Mouse (Mus musculus) embryonic facial prominence, embryonic 12.5 days (tissue): ENCODE measurements around the gene Gm10563. TPM values are rescaled to one million over a fixed set of nuclear protein-coding genes. Genes with fewer than 3 reads are reported as not detected.
"Not testable (repeated sequence)": the region's sequence is repeated elsewhere in the genome, so short reads cannot be mapped to it uniquely, and the experiment has no call there.

Experiments used
- ATAC-seq: fragments of 200-750 bp; cut with Nextera tagmentation; 2 replicates; pipeline ENCODE4 v1.8.0; 2017; ENCODE audit not compliant: insufficient number of reproducible peaks, insufficient read depth, low FRiP score, low TSS enrichment
- H3K27ac ChIP-seq: fragments of 300-500 bp; sonication (generic); 2 replicates; pipeline ENCODE4 v1.5.1; 2016; ENCODE audit warnings: mild to moderate bottlenecking
- H3K27me3 ChIP-seq: fragments of 300-500 bp; sonication (generic); 2 replicates; pipeline ENCODE4 v1.6.1; 2016; ENCODE audit warnings: mild to moderate bottlenecking, moderate library complexity
- H3K36me3 ChIP-seq: fragments of 300-500 bp; sonication (generic); 2 replicates; pipeline ENCODE4 v1.6.1; 2016; ENCODE audit warnings: mild to moderate bottlenecking
- H3K4me1 ChIP-seq: fragments of 300-500 bp; sonication (generic); 2 replicates; pipeline ENCODE4 v1.6.1; 2016
- H3K4me2 ChIP-seq: fragments of 300-500 bp; sonication (generic); replicated peaks from 2 replicates; pipeline ENCODE4 v1.6.1; 2016; ENCODE audit warnings: mild to moderate bottlenecking, moderate library complexity
- H3K4me3 ChIP-seq: fragments of 300-500 bp; sonication (generic); 2 replicates; pipeline ENCODE4 v1.5.1; 2016; ENCODE audit warnings: mild to moderate bottlenecking
- H3K9ac ChIP-seq: fragments of 300-500 bp; sonication (generic); 2 replicates; pipeline ENCODE4 v1.6.1; 2016; ENCODE audit warnings: mild to moderate bottlenecking, moderate library complexity
- H3K9me3 ChIP-seq: fragments of 300-500 bp; sonication (generic); 2 replicates; pipeline ENCODE4 v1.6.1; 2016; ENCODE audit warnings: mild to moderate bottlenecking, moderate library complexity
- WGBS: fragments of 180-500 bp; shearing (Covaris S2); methylation state at CpG from one replicate; pipeline ENCODE4 v1.1.7; 2016; 5-methylcytosine and 5-hydroxymethylcytosine counted together
- polyA plus RNA-seq: library from polyadenylated mRNA; unstranded; fragments of >200 nt; fragmentation: Nextera tagmentation; extraction: Ambion mirVana; gene quantifications from 2 replicates; pipeline ENCODE4 v1.2.1, GENCODE M21; 2016

The Gm10563 gene
- polyA plus RNA-seq, 1 experiment from 2014 or later = not detected

GRCm38 (mm10) chr4:155589356-155589755, 55.9 kb downstream of the Gm10563 start:
- Histone ChIP-seq H3K36me3 (peaks cover 61% of the 10 kb centered on the region), H3K4me2 (no peak overlapping the region), H3K4me1 (no peaks in the 10 kb centered on the region), H3K9me3 (no peaks in the 10 kb centered on the region), H3K27me3 (no peaks in the 10 kb centered on the region), H3K27ac (no peak overlapping the region), H3K4me3 (no peak overlapping the region), H3K9ac (no peak overlapping the region)
- ATAC-seq = no peak
- whole genome bisulfite sequencing = 93% methylated on average over 5 of the region's 5 CpGs

DNA sequence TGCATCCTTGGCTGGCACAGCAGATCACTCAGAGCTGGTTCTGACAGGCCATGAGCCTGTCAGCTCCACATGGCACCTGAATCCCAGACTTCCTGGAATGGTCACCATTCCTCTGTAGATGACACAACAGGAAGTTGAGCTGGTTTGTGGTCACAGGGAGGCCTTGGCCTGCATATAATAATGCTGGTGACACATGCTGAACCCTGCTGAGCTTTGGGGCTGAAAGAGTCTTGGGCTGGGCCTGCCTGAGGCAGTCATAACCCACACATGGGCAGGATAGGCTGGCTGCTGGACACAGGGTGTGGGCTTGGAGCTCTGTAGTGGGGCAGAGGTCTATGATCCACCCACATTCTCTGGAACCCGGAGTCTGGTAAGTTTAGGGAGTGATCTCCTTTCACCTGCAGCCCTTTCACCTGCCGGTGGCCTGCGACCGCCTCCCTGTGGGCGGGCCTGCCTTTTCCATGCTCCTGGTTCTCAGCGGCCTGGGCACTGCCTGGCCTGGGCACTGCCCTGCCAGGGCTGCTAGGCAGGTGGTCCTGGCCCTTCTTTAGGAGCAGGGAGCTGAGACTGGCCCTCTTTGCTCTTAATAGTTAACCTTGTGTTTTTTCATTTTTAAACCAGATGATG, 62.8 kb downstream of the Gm10563 start:
- no peaks in the 10 kb centered on the region for H3K4me1 ChIP-seq
- ATAC-seq = no peak; the same call in 1 of the 2 replicates
- H3K36me3 ChIP-seq = peaks cover 63% of the 10 kb centered on the region
- H3K27me3 ChIP-seq = no peaks in the 10 kb centered on the region
- H3K27ac ChIP-seq = no peak overlapping the region
- H3K4me2 ChIP-seq = no peak overlapping the region
- no peak overlapping the region for H3K4me3 ChIP-seq
- 96% methylated on average over 6 of the region's 6 CpGs for WGBS
- H3K9me3 ChIP-seq = no peaks in the 10 kb centered on the region
- H3K9ac ChIP-seq = no peak overlapping the region

DNA sequence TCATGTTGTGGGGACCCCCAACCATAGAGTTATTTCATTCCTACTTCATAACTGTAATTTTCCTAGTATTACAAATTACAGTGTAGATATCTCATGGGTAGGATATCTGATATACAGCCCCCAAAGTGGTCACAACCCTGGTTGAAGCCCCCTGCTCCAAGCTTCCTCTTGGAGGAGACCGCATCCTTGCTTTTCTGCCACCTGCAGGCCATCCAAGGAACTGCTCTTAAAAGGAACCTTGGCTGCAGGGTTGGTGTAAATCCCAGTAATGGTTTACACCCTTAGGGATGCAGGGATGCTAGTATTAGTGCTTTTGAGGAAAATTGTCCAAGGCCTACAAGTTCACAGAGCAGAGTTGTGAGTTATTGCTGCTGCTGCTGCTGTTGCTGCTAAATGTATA, 64.8 kb downstream of the Gm10563 start:
- H3K4me1 ChIP-seq = no peaks in the 10 kb centered on the region
- peaks cover 51% of the 10 kb centered on the region for H3K36me3 ChIP-seq
- H3K4me3 ChIP-seq = no peak overlapping the region

GRCm38 (mm10) chr4:155578336-155579125, 66.7 kb downstream of the Gm10563 start:
- H3K9ac ChIP-seq = no peak overlapping the region
- no peak overlapping the region for H3K4me2 ChIP-seq
- no peaks in the 10 kb centered on the region for H3K27me3 ChIP-seq
- no peaks in the 10 kb centered on the region for H3K4me1 ChIP-seq
- H3K36me3 ChIP-seq = peaks cover 32% of the 10 kb centered on the region
- 89% methylated on average over 7 of the region's 7 CpGs for WGBS
- no peak overlapping the region for H3K27ac ChIP-seq
- ATAC-seq = no peak
- no peak overlapping the region for H3K4me3 ChIP-seq
- no peaks in the 10 kb centered on the region for H3K9me3 ChIP-seq

More for the DNA sequence above, 64.8 kb downstream of the Gm10563 start:
- no peak overlapping the region for H3K9ac ChIP-seq
- ATAC-seq = no peak
- no peak overlapping the region for H3K27ac ChIP-seq
- 29% methylated on average over 1 of the region's 1 CpGs for WGBS
- H3K9me3 ChIP-seq = no peaks in the 10 kb centered on the region
- no peak overlapping the region for H3K4me2 ChIP-seq
- H3K27me3 ChIP-seq = no peaks in the 10 kb centered on the region

DNA sequence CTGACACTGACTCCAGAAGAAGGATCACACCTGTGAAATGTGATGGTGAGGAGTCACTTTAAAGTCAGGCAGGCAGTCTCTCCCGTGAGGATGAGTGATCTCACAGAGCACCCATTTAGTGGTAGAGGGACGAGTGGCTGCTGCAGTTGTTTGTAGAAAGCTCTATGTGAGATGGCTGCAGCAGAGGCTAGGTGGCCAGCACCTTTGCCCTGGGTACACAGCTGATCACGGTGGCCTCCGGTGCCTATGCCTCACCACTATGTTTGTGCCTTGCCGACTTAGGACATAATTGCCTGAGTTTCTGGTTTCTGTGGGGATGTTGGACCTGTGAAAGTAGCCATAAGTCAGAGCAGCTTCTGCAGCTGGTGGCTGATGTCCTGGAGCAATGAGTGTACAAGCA, 67.5 kb downstream of the Gm10563 start:
- WGBS = 91% methylated on average over 5 of the region's 5 CpGs
- H3K4me2 ChIP-seq = no peak overlapping the region
- no peaks in the 10 kb centered on the region for H3K4me1 ChIP-seq
- H3K36me3 ChIP-seq = peaks cover 31% of the 10 kb centered on the region
- no peak for ATAC-seq
- H3K4me3 ChIP-seq = no peak overlapping the region
- H3K27me3 ChIP-seq = no peaks in the 10 kb centered on the region
- H3K27ac ChIP-seq = no peak overlapping the region
- H3K9me3 ChIP-seq = no peaks in the 10 kb centered on the region
- H3K9ac ChIP-seq = no peak overlapping the region

GRCm38 (mm10) chr4:155577132-155577531, 68.1 kb downstream of the Gm10563 start:
- ATAC-seq = no peak
- Histone ChIP-seq H3K9ac (no peak overlapping the region), H3K27me3 (no peaks in the 10 kb centered on the region), H3K4me3 (no peak overlapping the region), H3K9me3 (no peaks in the 10 kb centered on the region), H3K27ac (no peak overlapping the region), H3K4me2 (no peak overlapping the region), H3K4me1 (no peaks in the 10 kb centered on the region), H3K36me3 (peaks cover 25% of the 10 kb centered on the region)
- 88% methylated on average over 9 of the region's 9 CpGs for WGBS

- H3K4me1 ChIP-seq = peaks cover 6% of the 10 kb centered on the region; the same call in 1 of the 2 replicates
- H3K4me2 ChIP-seq = no peak overlapping the region
- no peaks in the 10 kb centered on the region for H3K9me3 ChIP-seq
- no peak overlapping the region for H3K4me3 ChIP-seq
- no peak overlapping the region for H3K27ac ChIP-seq
- H3K36me3 ChIP-seq = peaks cover 25% of the 10 kb centered on the region
- no peak for ATAC-seq
- 86% methylated on average over 8 of the region's 8 CpGs for WGBS
- no peak overlapping the region for H3K9ac ChIP-seq
- H3K27me3 ChIP-seq = no peaks in the 10 kb centered on the region
Measured at GRCm38 (mm10) chr4:155575521-155575920, 69.7 kb downstream of the Gm10563 start.

GRCm38 (mm10) chr4:155574931-155575330, 70.3 kb downstream of the Gm10563 start:
- WGBS = 91% methylated on average over 11 of the region's 11 CpGs
- Histone ChIP-seq H3K4me1 (peaks cover 6% of the 10 kb centered on the region; the same call in 1 of the 2 replicates), H3K36me3 (peaks cover 25% of the 10 kb centered on the region), H3K27me3 (no peaks in the 10 kb centered on the region), H3K27ac (no peak overlapping the region), H3K9ac (no peak overlapping the region), H3K4me3 (no peak overlapping the region), H3K4me2 (no peak overlapping the region), H3K9me3 (no peaks in the 10 kb centered on the region)
- no peak for ATAC-seq

GRCm38 (mm10) chr4:155573876-155574275, 71.3 kb downstream of the Gm10563 start:
- Histone ChIP-seq H3K36me3 (peaks cover 18% of the 10 kb centered on the region), H3K27me3 (no peaks in the 10 kb centered on the region), H3K9ac (no peak overlapping the region), H3K4me2 (no peak overlapping the region), H3K27ac (no peak overlapping the region), H3K4me1 (peaks cover 6% of the 10 kb centered on the region; the same call in 1 of the 2 replicates), H3K9me3 (no peaks in the 10 kb centered on the region), H3K4me3 (no peak overlapping the region)
- 91% methylated on average over 9 of the region's 9 CpGs for WGBS
- no peak for ATAC-seq

GRCm38 (mm10) chr4:155573155-155573554, 72.1 kb downstream of the Gm10563 start:
- Histone ChIP-seq H3K4me1 (peaks cover 6% of the 10 kb centered on the region; the same call in 1 of the 2 replicates), H3K4me2 (no peak overlapping the region), H3K27me3 (no peaks in the 10 kb centered on the region), H3K9me3 (no peaks in the 10 kb centered on the region), H3K9ac (no peak overlapping the region), H3K27ac (no peak overlapping the region), H3K36me3 (peaks cover 12% of the 10 kb centered on the region), H3K4me3 (no peak overlapping the region)
- WGBS = 77% methylated on average over 2 of the region's 2 CpGs
- ATAC-seq = no peak

GRCm38 (mm10) chr4:155571442-155571841, 73.8 kb downstream of the Gm10563 start:
- no peak overlapping the region for H3K9ac ChIP-seq
- no peaks in the 10 kb centered on the region for H3K27me3 ChIP-seq
- peaks cover 6% of the 10 kb centered on the region; the same call in 1 of the 2 replicates for H3K4me1 ChIP-seq
- no peaks in the 10 kb centered on the region for H3K36me3 ChIP-seq
- H3K4me3 ChIP-seq = no peak overlapping the region
- no peak overlapping the region for H3K27ac ChIP-seq
- H3K4me2 ChIP-seq = no peak overlapping the region
- no peaks in the 10 kb centered on the region for H3K9me3 ChIP-seq
- ATAC-seq = no peak
- WGBS = 79% methylated on average over 2 of the region's 2 CpGs

DNA sequence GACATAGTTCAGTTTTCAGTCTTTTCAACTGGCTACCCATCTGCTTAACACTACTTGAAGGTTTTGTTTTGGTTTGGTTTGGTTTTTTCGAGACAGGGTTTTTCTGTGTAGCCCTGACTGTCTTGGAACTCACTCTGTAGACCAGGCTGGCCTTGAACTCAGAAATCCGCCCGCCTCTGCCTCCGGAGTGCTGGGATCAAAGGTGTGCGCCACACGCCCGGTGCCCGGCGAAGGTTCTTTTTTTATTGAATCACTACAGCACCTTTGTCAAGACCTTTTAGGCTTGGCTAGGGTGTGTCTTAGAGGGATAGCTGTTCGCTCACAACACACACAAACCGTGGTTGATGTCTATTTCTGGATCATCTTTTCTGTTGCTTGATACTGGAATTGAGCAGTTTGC, 74.9 kb downstream of the Gm10563 start:
- 92% methylated on average over 11 of the region's 11 CpGs for WGBS
- peaks cover 12% of the 10 kb centered on the region for H3K4me1 ChIP-seq
- H3K27me3 ChIP-seq = not testable (repeated sequence)

More for the DNA sequence above, 74.9 kb downstream of the Gm10563 start:
- not testable (repeated sequence) for H3K36me3 ChIP-seq, H3K9ac ChIP-seq, H3K4me2 ChIP-seq, H3K9me3 ChIP-seq, ATAC-seq, H3K27ac ChIP-seq, H3K4me3 ChIP-seq
